Mouse (Mus musculus) ES-Bruce4 (cell line): ENCODE results near the gene Agbl4.

Experiments
- CTCF ChIP-seq: IDR thresholded peaks from one replicate; pipeline ENCODE4 v1.8.1; 2011; ENCODE audit warnings: low read depth, low read length
- EP300 ChIP-seq: IDR thresholded peaks from 2 replicates; pipeline ENCODE4 v1.6.1; 2011; ENCODE audit warnings: low read depth, low read length; ENCODE audit not compliant: insufficient read depth
- POLR2A ChIP-seq: IDR thresholded peaks from one replicate; pipeline ENCODE4 v1.8.1; 2011; ENCODE audit warnings: low read length; ENCODE audit not compliant: insufficient read depth

DNA sequence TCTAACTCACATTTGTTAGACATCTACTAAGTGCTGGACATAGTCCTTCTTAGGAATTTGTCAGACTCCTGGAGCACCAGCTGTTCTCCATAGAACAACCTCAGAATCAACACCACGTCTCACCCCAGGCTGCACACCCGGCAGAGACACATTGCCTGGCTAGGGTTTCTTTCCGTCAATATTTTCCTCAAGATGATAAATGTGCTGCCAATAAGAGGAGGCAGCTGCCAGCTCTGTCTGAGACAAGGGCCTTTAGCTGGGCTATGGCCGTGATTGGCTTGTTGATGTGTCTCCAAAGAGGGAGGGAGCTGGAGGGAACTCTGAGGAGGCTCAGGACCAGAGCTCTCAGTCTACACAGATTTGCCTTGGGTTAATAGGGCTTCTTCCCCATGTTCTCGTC, 1227.5 kb downstream of the Agbl4 start:
- no peak for TF ChIP-seq CTCF
- TF ChIP-seq POLR2A, result no peak
- no peak for TF ChIP-seq EP300
